Mouse (Mus musculus): ENCODE data around the gene Kcnf1. TPM values are rescaled to one million over a fixed set of nuclear protein-coding genes. Genes with fewer than 3 reads are reported as not detected.

Gene Kcnf1
- 0.13 and 0.14 TPM in 2 replicates for polyA plus RNA-seq (2015; fragmentation: Nextera tagmentation; extraction: Ambion mirVana)

- Histone ChIP-seq H3K9ac (peak within 1 kb of the TSS; percentile 50), H3K27ac (no peak within 1 kb of the TSS), H3K27me3 (peaks cover 34% of the 10 kb centered on the region), H3K4me2 (peak within 1 kb of the TSS; percentile 96), H3K36me3 (no peaks in the 10 kb centered on the region), H3K4me3 (peak within 1 kb of the TSS; percentile 56), H3K9me3 (replicated peaks) (no peaks in the 10 kb centered on the region), H3K4me1 (replicated peaks) (peaks cover 18% of the 10 kb centered on the region)
- WGBS, result 38% methylated on average over 4 of the region's 4 CpGs
- ATAC-seq (replicated peaks; ENCODE audit: insufficient number of reproducible peaks, insufficient read depth, low FRiP score, low read depth), result no peak
Observed at GRCm38 (mm10) chr12:17176757-17177092, at the start of gene Kcnf1. Kcnf1 (minus strand) TSS chr12:17176888.

DNA sequence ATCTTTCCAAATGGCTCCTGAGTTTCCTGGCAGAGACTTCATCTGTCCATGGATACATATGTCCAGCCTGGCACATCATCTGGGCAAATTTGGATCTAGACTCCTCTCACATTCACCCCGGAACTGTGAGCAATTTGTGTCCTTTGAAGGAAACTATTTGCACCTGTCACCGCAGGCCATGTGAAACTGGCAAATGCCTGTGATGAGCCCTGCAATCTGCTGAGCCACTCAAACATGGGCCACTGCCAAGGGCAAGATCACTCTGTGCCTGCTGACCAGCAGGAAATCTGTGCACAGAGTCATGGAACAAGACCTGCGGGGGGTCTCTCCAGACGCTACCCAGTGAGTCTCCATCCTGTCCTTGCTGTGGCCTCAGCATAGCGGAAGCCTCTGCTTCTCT, 48.3 kb upstream of the Kcnf1 start:
- ATAC-seq (replicated peaks; ENCODE audit: insufficient number of reproducible peaks, insufficient read depth, low FRiP score, low read depth), result no peak
- H3K4me2 ChIP-seq, result no peak overlapping the region
- WGBS, result 65% methylated on average over 5 of the region's 5 CpGs

DNA sequence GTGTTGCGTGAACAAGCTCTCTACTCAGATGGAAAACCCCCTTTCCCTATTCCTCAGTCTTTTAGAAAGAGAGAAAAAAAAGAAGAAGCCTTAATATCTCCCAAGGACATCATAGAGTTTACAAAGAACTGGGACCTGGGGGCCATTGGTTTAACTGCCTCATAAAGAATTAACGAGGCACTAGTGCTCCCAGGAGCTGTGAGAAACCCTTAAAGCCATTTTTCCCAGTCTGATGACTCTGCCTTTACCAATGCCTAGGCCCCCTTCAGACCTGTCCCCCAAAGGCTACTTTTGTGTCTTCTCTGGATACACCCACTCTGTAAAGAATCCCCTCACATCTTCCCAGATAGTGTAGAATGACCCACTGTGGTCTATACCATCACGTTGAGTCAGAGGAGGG, 46.4 kb upstream of the Kcnf1 start:
- Histone ChIP-seq H3K9me3 (replicated peaks) (no peaks in the 10 kb centered on the region), H3K4me1 (replicated peaks) (no peaks in the 10 kb centered on the region), H3K27ac (no peak overlapping the region), H3K36me3 (no peaks in the 10 kb centered on the region), H3K9ac (no peak overlapping the region), H3K4me3 (no peak overlapping the region), H3K27me3 (no peaks in the 10 kb centered on the region), H3K4me2 (no peak overlapping the region)
- 62% methylated on average over 3 of the region's 3 CpGs for WGBS
- no peak for ATAC-seq (replicated peaks; ENCODE audit: insufficient number of reproducible peaks, insufficient read depth, low FRiP score, low read depth)

More for the DNA sequence above, 48.3 kb upstream of the Kcnf1 start:
- Histone ChIP-seq H3K36me3 (no peaks in the 10 kb centered on the region), H3K27ac (no peak overlapping the region), H3K4me3 (no peak overlapping the region), H3K27me3 (no peaks in the 10 kb centered on the region), H3K9ac (no peak overlapping the region), H3K9me3 (replicated peaks) (no peaks in the 10 kb centered on the region), H3K4me1 (replicated peaks) (no peaks in the 10 kb centered on the region)

DNA sequence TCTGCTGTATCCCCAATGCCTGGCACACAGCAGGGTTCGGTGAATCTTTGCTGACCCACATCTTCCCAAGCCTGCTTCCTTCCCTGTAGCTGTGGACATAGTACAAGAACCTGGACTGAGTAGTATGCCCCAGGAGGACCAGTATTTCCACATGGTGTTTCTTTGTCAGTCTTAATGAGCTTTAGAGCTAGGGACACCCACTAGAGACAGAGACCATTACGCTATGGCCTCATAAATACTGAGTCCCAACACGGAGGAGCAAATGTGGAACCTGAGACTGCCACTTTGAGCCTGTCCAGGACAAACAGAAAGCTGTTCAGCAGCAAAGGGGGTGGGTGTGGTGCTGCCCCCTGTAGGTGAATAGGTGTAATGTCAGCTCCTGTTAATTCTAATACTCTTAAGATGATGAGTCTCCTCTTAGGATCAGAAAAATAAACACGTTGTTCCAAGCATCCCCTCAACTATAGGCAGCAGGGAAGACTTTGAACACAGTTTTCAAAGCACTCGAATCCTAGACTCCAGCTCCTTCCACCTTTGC, 45.3 kb upstream of the Kcnf1 start:
- Histone ChIP-seq H3K27me3 (no peaks in the 10 kb centered on the region), H3K9me3 (replicated peaks) (no peaks in the 10 kb centered on the region), H3K9ac (no peak overlapping the region), H3K36me3 (no peaks in the 10 kb centered on the region), H3K27ac (no peak overlapping the region), H3K4me2 (no peak overlapping the region), H3K4me3 (no peak overlapping the region), H3K4me1 (replicated peaks) (no peaks in the 10 kb centered on the region)
- WGBS, result 38% methylated on average over 5 of the region's 5 CpGs
- ATAC-seq (replicated peaks; ENCODE audit: insufficient number of reproducible peaks, insufficient read depth, low FRiP score, low read depth), result no peak

DNA sequence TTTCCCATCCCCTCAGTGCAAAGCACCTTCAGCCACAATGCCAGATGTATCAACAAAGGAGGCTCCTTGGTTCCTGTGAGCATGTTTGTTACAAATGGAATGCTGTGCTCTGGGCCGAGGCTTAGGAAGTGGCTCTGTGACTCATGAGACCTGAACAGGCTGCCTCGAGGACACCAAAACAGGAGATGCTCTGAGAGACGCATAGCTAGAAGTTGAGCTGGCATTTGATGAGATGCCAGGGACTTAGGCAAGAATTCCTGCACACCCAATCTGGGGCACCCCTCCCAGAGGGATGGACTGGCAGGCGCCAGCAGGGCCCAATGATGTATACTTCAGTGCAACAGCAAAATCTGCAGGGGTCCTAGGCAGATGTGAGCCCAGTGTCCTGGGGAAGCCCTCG, 43.9 kb upstream of the Kcnf1 start:
- Histone ChIP-seq H3K4me1 (replicated peaks) (no peaks in the 10 kb centered on the region), H3K36me3 (no peaks in the 10 kb centered on the region), H3K27me3 (no peaks in the 10 kb centered on the region), H3K9me3 (replicated peaks) (no peaks in the 10 kb centered on the region), H3K9ac (no peak overlapping the region), H3K4me2 (no peak overlapping the region), H3K4me3 (no peak overlapping the region), H3K27ac (no peak overlapping the region)
- 59% methylated on average over 5 of the region's 5 CpGs for WGBS
- ATAC-seq (replicated peaks; ENCODE audit: insufficient number of reproducible peaks, insufficient read depth, low FRiP score, low read depth), result no peak

- 60% methylated on average over 4 of the region's 4 CpGs for WGBS
- H3K9ac ChIP-seq, result no peak overlapping the region
Observed at GRCm38 (mm10) chr12:17219107-17219506, 42.4 kb upstream of the Kcnf1 start.

GRCm38 (mm10) chr12:17218390-17218789, 41.7 kb upstream of the Kcnf1 start:
- Histone ChIP-seq H3K9me3 (replicated peaks) (no peaks in the 10 kb centered on the region), H3K4me1 (replicated peaks) (no peaks in the 10 kb centered on the region), H3K9ac (no peak overlapping the region), H3K36me3 (no peaks in the 10 kb centered on the region), H3K4me3 (no peak overlapping the region), H3K4me2 (no peak overlapping the region), H3K27ac (no peak overlapping the region), H3K27me3 (no peaks in the 10 kb centered on the region)
- no peak for ATAC-seq (replicated peaks; ENCODE audit: insufficient number of reproducible peaks, insufficient read depth, low FRiP score, low read depth)
- 62% methylated on average over 8 of the region's 8 CpGs for WGBS

More at GRCm38 (mm10) chr12:17219107-17219506, 42.4 kb upstream of the Kcnf1 start:
- Histone ChIP-seq H3K9me3 (replicated peaks) (no peaks in the 10 kb centered on the region), H3K4me2 (no peak overlapping the region), H3K36me3 (no peaks in the 10 kb centered on the region), H3K27me3 (no peaks in the 10 kb centered on the region), H3K27ac (no peak overlapping the region), H3K4me3 (no peak overlapping the region), H3K4me1 (replicated peaks) (no peaks in the 10 kb centered on the region)
- ATAC-seq (replicated peaks; ENCODE audit: insufficient number of reproducible peaks, insufficient read depth, low FRiP score, low read depth), result no peak

GRCm38 (mm10) chr12:17215751-17216150, 39.1 kb upstream of the Kcnf1 start:
- no peaks in the 10 kb centered on the region for H3K4me1 ChIP-seq (replicated peaks)
- WGBS, result 82% methylated on average over 7 of the region's 7 CpGs
- H3K4me3 ChIP-seq, result no peak overlapping the region
- no peaks in the 10 kb centered on the region for H3K27me3 ChIP-seq
- no peak overlapping the region for H3K4me2 ChIP-seq
- no peaks in the 10 kb centered on the region for H3K9me3 ChIP-seq (replicated peaks)
- ATAC-seq (replicated peaks; ENCODE audit: insufficient number of reproducible peaks, insufficient read depth, low FRiP score, low read depth), result no peak
- no peak overlapping the region for H3K27ac ChIP-seq
- H3K36me3 ChIP-seq, result no peaks in the 10 kb centered on the region
- no peak overlapping the region for H3K9ac ChIP-seq

DNA sequence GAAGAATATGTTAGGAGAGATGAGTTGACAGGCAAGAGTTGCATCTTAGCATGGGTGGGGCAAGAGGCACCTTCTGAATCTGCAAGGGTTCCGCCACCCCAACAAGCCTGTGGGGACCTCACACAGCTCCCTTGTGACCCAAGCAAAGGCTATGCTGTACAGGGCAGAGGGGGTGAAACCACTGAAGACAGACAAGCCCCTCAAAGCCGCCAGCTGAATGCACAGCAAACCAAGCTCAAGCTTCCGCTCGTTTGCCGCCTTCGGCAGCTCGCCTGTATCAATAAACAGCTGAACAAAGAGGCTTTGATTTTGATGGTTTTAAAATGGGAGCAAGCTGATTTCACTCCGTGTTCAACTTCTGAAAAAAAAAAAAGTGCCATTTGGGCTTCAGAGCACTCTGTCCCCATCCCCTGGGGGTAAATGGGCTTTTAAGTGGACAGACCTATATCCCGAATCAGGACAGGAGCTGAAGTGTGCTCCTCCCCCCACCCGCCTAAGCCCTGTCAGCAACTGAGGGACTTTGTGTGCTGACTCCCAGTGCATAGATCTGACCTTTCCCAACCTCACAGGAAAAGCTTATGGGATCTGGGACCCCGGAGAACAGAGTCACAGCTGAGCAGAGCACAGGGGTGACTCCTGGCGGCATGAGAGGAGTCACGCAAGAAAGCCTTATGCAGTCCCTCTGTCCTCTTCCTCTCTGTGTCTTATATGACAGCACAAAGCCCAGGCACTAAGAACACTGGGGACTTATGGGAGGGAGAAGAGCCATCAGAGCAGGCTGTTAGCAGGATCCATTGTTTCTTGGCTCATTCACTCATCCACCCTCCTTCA, 26.0 kb upstream of the Kcnf1 start:
- H3K4me1 ChIP-seq (replicated peaks), result no peaks in the 10 kb centered on the region
- no peak for ATAC-seq (replicated peaks; ENCODE audit: insufficient number of reproducible peaks, insufficient read depth, low FRiP score, low read depth)
- H3K27me3 ChIP-seq, result no peaks in the 10 kb centered on the region
- no peak overlapping the region for H3K4me2 ChIP-seq
- H3K27ac ChIP-seq, result no peak overlapping the region
- no peaks in the 10 kb centered on the region for H3K9me3 ChIP-seq (replicated peaks)
- WGBS, result 63% methylated on average over 13 of the region's 13 CpGs
- no peak overlapping the region for H3K9ac ChIP-seq
- no peak overlapping the region for H3K4me3 ChIP-seq
- H3K36me3 ChIP-seq, result no peaks in the 10 kb centered on the region

- Histone ChIP-seq H3K4me2 (no peak overlapping the region), H3K9me3 (replicated peaks) (no peaks in the 10 kb centered on the region), H3K27me3 (no peaks in the 10 kb centered on the region), H3K9ac (no peak overlapping the region), H3K27ac (no peak overlapping the region), H3K36me3 (no peaks in the 10 kb centered on the region), H3K4me3 (no peak overlapping the region), H3K4me1 (replicated peaks) (no peaks in the 10 kb centered on the region)
- WGBS, result 86% methylated on average over 5 of the region's 5 CpGs
- ATAC-seq (replicated peaks; ENCODE audit: insufficient number of reproducible peaks, insufficient read depth, low FRiP score, low read depth), result no peak
Observed at GRCm38 (mm10) chr12:17198621-17199020, 21.9 kb upstream of the Kcnf1 start.

DNA sequence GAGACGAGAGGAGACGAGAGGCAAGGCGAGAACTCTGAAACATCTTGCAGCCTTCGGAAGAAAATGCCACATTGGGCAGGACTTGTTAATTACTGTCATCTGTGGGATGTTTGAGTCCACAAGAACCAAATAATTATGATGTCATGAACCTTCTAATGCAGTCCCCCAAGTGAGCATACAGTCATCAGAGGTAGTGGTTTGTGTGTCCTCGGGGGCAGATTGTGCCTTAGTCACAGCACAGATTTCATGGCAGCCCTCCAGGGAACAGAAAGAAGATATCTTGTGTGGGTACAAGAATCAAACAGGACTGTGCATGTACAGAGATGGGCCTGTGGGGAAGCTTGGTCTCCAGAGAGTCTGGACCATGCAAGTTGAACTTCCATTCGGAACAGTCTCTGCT, 17.5 kb upstream of the Kcnf1 start:
- no peak overlapping the region for H3K4me3 ChIP-seq
- H3K9ac ChIP-seq, result no peak overlapping the region
- H3K27me3 ChIP-seq, result no peaks in the 10 kb centered on the region
- H3K4me1 ChIP-seq (replicated peaks), result no peaks in the 10 kb centered on the region
- H3K9me3 ChIP-seq (replicated peaks), result no peaks in the 10 kb centered on the region
- ATAC-seq (replicated peaks; ENCODE audit: insufficient number of reproducible peaks, insufficient read depth, low FRiP score, low read depth), result no peak
- H3K27ac ChIP-seq, result no peak overlapping the region
- H3K36me3 ChIP-seq, result no peaks in the 10 kb centered on the region
- H3K4me2 ChIP-seq, result no peak overlapping the region
- WGBS, result 71% methylated on average over 6 of the region's 6 CpGs

GRCm38 (mm10) chr12:17193311-17193710, 16.6 kb upstream of the Kcnf1 start:
- Histone ChIP-seq H3K27me3 (no peaks in the 10 kb centered on the region), H3K9me3 (replicated peaks) (no peaks in the 10 kb centered on the region), H3K9ac (no peak overlapping the region), H3K4me2 (no peak overlapping the region), H3K4me1 (replicated peaks) (no peaks in the 10 kb centered on the region), H3K4me3 (no peak overlapping the region), H3K27ac (no peak overlapping the region), H3K36me3 (no peaks in the 10 kb centered on the region)
- 78% methylated on average over 1 of the region's 1 CpGs for WGBS
- ATAC-seq (replicated peaks; ENCODE audit: insufficient number of reproducible peaks, insufficient read depth, low FRiP score, low read depth), result no peak

All from heart, embryonic 15.5 days (tissue).